Mouse (Mus musculus) layer of hippocampus, adult 9-11 months (tissue): ENCODE data around the gene Gpd1l.
"Not testable (repeated sequence)": the region's sequence is repeated elsewhere in the genome, so short reads cannot be mapped to it uniquely, and the experiment has no call there.

Experiments used
- DNase-seq: peaks from one replicate; pipeline ENCODE4 v3.0.0; 2022

The Gpd1l gene

DNA sequence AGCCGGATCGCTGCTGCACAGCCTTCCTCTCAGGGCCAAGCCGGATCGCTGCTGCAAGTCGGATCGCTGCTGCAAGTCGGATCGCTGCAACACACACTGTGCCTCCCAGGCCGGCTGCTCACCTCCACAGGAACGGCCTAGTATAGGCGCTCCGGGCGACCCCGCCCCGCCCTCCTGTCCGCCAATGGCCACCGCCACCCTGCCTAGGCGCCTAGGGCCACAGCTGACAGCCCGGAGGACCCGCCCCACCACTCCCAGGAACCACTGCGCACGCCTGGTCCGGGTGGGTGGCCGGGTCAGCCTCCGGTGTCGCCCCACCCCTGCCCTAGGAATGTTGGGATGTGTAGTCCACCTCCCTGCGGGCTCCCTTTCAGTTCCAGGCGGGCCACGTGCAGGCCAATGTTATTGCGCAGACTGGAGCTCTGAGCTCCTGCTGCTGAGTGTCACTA, at the start of gene Gpd1l:
Gene Gpd1l (minus strand): TSS at position 265 of the 449 bp plus-strand sequence.
- peak; percentile 97 for DNase-seq

- peak; percentile 39 for DNase-seq
These were observed 49.0 kb upstream of the Gpd1l start, which contains the start of gene Rps27rt for GRCm38 (mm10) chr9:114982689-114983360. TSS of gene Rps27rt (minus strand) at chr9:114982739.

GRCm38 (mm10) chr9:114979969-114980368, 46.2 kb upstream of the Gpd1l start:
- no peak for DNase-seq

- peak; percentile 87 for DNase-seq
These were observed 44.7 kb upstream of the Gpd1l start, which contains the start of gene Osbpl10 for GRCm38 (mm10) chr9:114978281-114979111. TSS of gene Osbpl10 (plus strand) at chr9:114978569.

DNA sequence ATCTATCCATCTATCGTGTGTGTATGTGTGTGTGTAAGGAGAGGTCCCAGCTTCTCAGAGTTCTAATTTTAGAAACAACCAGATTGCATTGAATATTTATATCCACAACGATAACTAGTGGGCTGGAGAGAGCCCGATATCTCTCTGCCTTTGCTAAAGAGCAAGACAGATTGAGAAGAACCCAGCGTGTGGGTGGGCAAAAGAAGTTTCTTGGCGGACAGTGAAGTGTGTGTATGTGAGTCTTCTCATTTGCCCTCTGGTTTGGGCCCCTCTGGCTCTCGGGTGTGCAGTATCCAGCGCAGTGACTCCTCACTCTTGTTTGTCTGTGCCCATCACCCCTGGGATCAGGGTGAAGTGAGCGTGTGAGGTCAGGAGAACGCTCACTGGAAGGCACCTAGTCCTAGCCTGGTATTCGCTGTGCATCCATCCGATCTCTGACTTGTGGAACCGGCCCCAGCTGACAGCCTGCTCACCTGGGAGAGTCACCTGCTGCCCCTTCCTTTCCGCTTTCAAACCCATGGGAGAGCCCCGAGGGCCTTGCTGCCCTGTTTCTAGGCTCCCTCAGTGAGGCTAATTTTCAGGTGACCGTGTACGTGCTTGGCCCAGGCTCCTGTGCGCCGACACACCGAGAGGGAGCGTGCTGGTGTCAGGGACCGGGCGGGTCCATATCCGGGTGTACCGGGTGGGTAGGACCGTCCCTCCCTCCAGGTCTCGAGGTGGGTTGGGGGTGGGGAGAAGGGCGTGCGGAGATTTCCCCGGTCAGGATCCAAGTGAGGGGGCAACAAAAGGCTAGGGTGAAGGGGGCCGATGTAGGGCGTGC, 43.9 kb upstream of the Gpd1l start:
- peak; percentile 68 for DNase-seq

DNA sequence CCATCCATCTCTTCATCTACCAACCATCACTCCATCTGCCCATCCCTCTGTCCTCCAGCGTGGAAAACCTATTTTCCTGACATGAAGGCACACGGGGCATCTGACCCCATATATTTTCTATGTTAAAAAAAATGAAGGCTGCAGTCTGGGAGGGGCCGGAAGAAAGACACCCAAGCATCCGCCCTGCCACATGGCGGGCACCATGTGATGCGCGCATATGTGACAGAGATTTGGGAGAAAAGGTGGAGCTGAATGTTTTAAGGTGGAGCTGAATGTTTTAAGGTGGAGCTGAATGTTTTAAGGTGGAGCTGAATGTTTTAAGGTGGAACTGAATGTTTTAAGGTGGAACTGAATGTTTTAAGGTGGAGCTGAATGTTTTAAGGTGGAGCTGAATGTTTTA, 32.5 kb upstream of the Gpd1l start:
- not testable (repeated sequence) for DNase-seq

DNA sequence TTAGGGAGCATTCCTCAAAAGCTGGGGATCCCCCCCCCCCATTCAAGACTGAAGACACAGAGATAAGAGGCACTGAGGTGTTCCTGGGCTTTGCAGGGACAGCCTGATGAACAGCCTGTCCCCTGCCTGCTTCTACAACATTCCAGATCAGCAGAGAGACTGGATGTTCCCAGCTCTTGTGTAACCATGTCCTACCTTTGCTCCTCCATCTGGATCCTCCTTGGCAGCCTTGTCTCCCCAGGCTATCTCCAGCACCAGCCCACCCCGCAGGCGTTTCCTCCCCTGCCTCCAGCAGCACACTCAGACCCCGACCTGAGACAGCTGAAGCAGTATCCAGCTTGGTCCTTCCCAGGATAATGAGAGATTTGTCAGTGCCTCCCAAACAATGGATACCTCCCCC, 30.3 kb upstream of the Gpd1l start:
- no peak for DNase-seq

GRCm38 (mm10) chr9:114960844-114961243, 27.1 kb upstream of the Gpd1l start:
- no peak for DNase-seq

- no peak for DNase-seq
These were observed 26.4 kb upstream of the Gpd1l start for GRCm38 (mm10) chr9:114960043-114960789.

DNA sequence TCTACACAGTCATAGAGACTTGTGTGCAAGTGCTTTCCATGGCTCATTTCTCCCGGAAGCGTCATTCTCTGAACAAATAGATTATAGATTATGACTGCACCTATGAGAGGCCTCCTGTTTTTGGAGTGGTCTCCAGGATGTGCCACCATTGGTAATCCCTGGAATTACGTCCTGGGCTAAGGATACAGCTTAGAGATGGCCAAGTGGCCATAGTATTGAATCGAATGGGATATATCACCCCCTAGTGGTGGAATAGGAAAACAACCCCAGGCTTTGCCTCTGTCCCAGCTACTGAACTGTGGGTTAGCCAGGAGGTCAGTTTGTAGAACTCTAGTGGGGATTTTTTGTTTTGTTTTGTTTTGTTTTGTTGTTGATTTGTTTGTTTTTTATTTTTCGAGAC, 23.2 kb upstream of the Gpd1l start:
- no peak for DNase-seq

GRCm38 (mm10) chr9:114955340-114955739, 21.6 kb upstream of the Gpd1l start:
- no peak for DNase-seq

- DNase-seq, result no peak
These were observed 19.1 kb upstream of the Gpd1l start for GRCm38 (mm10) chr9:114952866-114953265.

- no peak for DNase-seq
These were observed 14.6 kb upstream of the Gpd1l start for GRCm38 (mm10) chr9:114948395-114948794.

DNA sequence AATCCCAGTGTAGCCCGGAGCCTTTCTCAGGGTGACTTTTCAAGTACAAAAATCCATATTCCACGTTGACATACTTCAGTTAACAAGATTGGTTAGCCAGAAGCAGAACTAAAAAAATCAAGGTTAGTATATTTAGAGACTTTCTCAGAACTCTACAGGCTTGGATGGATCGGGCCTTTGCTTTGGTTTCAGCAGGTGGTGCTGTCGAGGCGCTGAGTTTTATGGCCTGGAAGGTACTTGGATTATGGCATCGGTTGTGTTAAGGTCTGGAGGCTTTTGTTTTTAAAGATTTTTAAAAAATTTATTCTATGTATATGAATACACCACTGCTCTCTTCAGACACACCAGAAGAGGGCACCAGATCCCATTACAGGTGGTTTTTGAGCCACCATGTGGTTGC, 11.8 kb upstream of the Gpd1l start:
- DNase-seq, result no peak

- DNase-seq, result no peak
These were observed 10.9 kb upstream of the Gpd1l start for GRCm38 (mm10) chr9:114944642-114945041.

DNA sequence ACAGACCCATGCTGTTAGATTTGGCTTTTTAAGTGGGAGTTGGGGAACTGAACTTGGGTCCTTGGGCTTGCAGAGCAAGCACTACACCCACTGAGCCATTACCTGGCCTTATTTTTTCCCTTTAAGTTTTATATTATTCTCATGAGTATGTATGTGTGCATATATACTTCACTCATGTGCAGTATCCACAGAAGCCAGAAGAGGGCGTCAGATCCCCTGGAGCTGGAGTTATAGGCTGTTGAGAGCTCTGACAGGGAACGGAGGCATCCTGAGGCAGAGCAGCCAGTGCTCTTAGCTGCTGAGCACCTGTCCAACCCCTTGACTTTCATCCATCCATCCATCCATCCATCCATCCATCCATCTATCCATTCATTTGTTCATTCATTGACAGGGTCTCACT, 2.9 kb upstream of the Gpd1l start:
- no peak for DNase-seq

GRCm38 (mm10) chr9:114935321-114935720, 1.5 kb upstream of the Gpd1l start:
- DNase-seq, result no peak

DNA sequence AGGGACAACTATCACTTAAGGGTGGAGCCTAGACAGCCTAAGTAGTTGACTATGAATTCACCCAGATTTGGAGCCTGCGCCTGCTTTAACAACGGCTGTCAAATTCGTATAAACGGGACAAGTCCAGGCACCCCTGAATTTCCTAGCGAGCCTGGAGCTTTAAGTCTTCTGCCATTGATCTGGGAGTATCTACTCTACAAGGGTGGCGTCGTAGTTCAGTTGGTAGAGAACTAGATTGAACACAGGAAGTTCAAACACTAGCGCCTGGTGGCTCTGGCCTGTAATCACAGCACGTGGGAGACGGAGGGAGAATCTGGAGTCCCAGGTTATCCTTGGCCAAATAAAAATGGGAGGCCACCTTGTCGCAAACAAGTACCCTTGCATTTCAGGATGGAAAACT, 444 bp upstream of the Gpd1l start:
- no peak for DNase-seq

GRCm38 (mm10) chr9:114933037-114933722, 607 bp downstream of the Gpd1l start:
- no peak for DNase-seq

GRCm38 (mm10) chr9:114932607-114933006, 1.2 kb downstream of the Gpd1l start:
- no peak for DNase-seq

GRCm38 (mm10) chr9:114930464-114931090, 3.2 kb downstream of the Gpd1l start:
- DNase-seq, result peak; percentile 44
